Comparison of ENCODE assay signal across 8 mouse cellular contexts in genomic region chr13:54749864-54750411, GRCm38 (mm10). TPM values are rescaled to one million over a fixed set of nuclear protein-coding genes. Genes with fewer than 3 reads are reported as not detected.
DNase-seq lines count a peak whose midpoint lies in the region; ATAC-seq and TF ChIP-seq lines count a peak whose summit lies in the region.

TSS of gene Gprin1 (minus strand) at chr13:54749874.

- H3K4me2 ChIP-seq in myocyte (ENCODE audit: low read depth): peak within 1 kb of the TSS; percentile 12

- no peak for TF ChIP-seq POLR2A in myocyte (IDR thresholded peaks at IDR 0.05; ENCODE audit: insufficient read length, low read depth)

- peaks cover 8% of the 10 kb centered on the region for H3K4me1 ChIP-seq in megakaryocyte, embryonic 14.5 days

- H3K4me3 ChIP-seq in megakaryocyte, embryonic 14.5 days (replicated peaks): peak within 1 kb of the TSS; percentile 80
- no peak within 1 kb of the TSS for H3K4me3 ChIP-seq in myocyte

- peak; percentile 22; the same call in 1 of the 2 replicates for ATAC-seq in cerebellum, adult (ENCODE audit: insufficient number of reproducible peaks, low FRiP score, low TSS enrichment)
- no peak for ATAC-seq in megakaryocyte, adult 5-6 weeks (ENCODE audit: poor library complexity, severe bottlenecking)

- no peak within 1 kb of the TSS for H3ac ChIP-seq in myocyte (ENCODE audit: control insufficient read depth, insufficient read length)

- H3K79me2 ChIP-seq in myocyte (ENCODE audit: control insufficient read depth, insufficient read depth): no peaks in the 10 kb centered on the region

- H3K9me3 ChIP-seq in megakaryocyte, embryonic 14.5 days: peaks cover 22% of the 10 kb centered on the region

- no peak for DNase-seq in cerebellum, postnatal 25 days
- no peak for DNase-seq in layer of hippocampus, postnatal 14 days (ENCODE audit: low spot score in 2 of 2)
- DNase-seq in kidney, postnatal 10 days: no peak
- no peak for DNase-seq in adrenal gland, adult 2 months

- H3K27me3 ChIP-seq in megakaryocyte, embryonic 14.5 days (replicated peaks): peaks cover 86% of the 10 kb centered on the region
- peaks cover 22% of the 10 kb centered on the region for H3K27me3 ChIP-seq in myocyte (ENCODE audit: control insufficient read depth, insufficient read depth, insufficient read length)

- H3K36me3 ChIP-seq in megakaryocyte, embryonic 14.5 days (replicated peaks; ENCODE audit: low read length): no peaks in the 10 kb centered on the region
- no peaks in the 10 kb centered on the region for H3K36me3 ChIP-seq in myocyte (ENCODE audit: control insufficient read depth, insufficient read depth)

TF ChIP-seq in myocyte, 11 proteins besides CTCF, POLR2A, EP300 and RAD21:
- TF ChIP-seq POLR2AphosphoS2 (IDR thresholded peaks at IDR 0.05; ENCODE audit: insufficient read length, low read depth) (no peak), TCF3 (IDR thresholded peaks at IDR 0.05; ENCODE audit: insufficient read length, low read depth) (no peak), MAX (IDR thresholded peaks at IDR 0.05; ENCODE audit: low read depth) (no peak), E2F4 (IDR thresholded peaks at IDR 0.05; ENCODE audit: insufficient read depth) (no peak), MYOG (IDR thresholded peaks at IDR 0.05; ENCODE audit: control insufficient read depth in 1 of 3, insufficient read depth in 1 of 3, insufficient read length in 2 of 3, low read depth in 2 of 3) (no peak), REST (IDR thresholded peaks at IDR 0.05; ENCODE audit: insufficient read depth, insufficient read length) (no peak), TCF12 (IDR thresholded peaks at IDR 0.05; ENCODE audit: insufficient read depth, poor library complexity, severe bottlenecking) (no peak), SRF (IDR thresholded peaks at IDR 0.05; ENCODE audit: control insufficient read depth, insufficient read length, low read depth) (no peak), MYOD1 (IDR thresholded peaks at IDR 0.05; ENCODE audit: control insufficient read depth in 1 of 3, insufficient read length in 2 of 3, low read depth in 2 of 3) (no peak), CEBPB (IDR thresholded peaks at IDR 0.05; ENCODE audit: insufficient read depth, poor library complexity, severe bottlenecking) (no peak), USF1 (IDR thresholded peaks at IDR 0.05; ENCODE audit: low read depth) (no peak)

RNA-seq across cellular contexts. Expression of gene Gprin1, which starts in this region (rescaled TPM):
- polyA plus RNA-seq in megakaryocyte, embryonic 14.5 days (2012; ENCODE audit: insufficient read depth, low replicate concordance): not detected in 2 replicates
- not detected in 2 replicates for total RNA-seq in megakaryocyte, adult 5-6 weeks (2015)
- total RNA-seq in megakaryocyte, adult 5-6 weeks (2017): not detected in 2 replicates
- total RNA-seq in layer of hippocampus, postnatal 14 days (2021): 100 to 1,000 TPM; 149 to 150 TPM
- 0.11 TPM for polyA plus RNA-seq in myocyte (2012; fragmentation: generic; extraction: Trizol)
- 1 to 10 TPM; 2.3 to 4.3 TPM for total RNA-seq in adrenal gland, adult 2 months (2021)
- 1.9 and 2.6 TPM in 2 replicates for polyA plus RNA-seq in adrenal gland, adult 2 months (2012; rRNA removed)

Comparison
In these comparisons a context has a peak if more than half of its experiments do, and no peak if none do; other contexts are left out.
1. RNA of gene Gprin1 (total RNA-seq): 149 to 150 TPM in layer of hippocampus, postnatal 14 days; 2.3 to 4.3 TPM in adrenal gland, adult 2 months and not detected in megakaryocyte, adult 5-6 weeks; every median in the first group is over 10 times any median in the second.